ENCODE assay signal across 1 mouse cellular context in genomic region chr13:74389730-74390129, GRCm38 (mm10).
TF ChIP-seq lines count a peak whose summit lies in the region.

No protein-coding gene starts in this region.

TF ChIP-seq in CH12.LX, 34 proteins besides CTCF, POLR2A, EP300 and RAD21 (continued from another document):
- no peak for TF ChIP-seq IRF4 (IDR thresholded peaks at IDR 0.05; ENCODE audit: low read depth, low read length)
